Mouse (Mus musculus) fat pad, adult 2 months (tissue): ENCODE measurements around the gene Katnbl1.
"Not testable (repeated sequence)": the region's sequence is repeated elsewhere in the genome, so short reads cannot be mapped to it uniquely, and the experiment has no call there.

ENCODE experiments used
- DNase-seq: peaks from one replicate; pipeline ENCODE4 v3.0.0-alpha.2; 2011; ENCODE audit warnings: low read depth, low spot score; ENCODE audit errors: extremely low read depth

Katnbl1 gene

DNA sequence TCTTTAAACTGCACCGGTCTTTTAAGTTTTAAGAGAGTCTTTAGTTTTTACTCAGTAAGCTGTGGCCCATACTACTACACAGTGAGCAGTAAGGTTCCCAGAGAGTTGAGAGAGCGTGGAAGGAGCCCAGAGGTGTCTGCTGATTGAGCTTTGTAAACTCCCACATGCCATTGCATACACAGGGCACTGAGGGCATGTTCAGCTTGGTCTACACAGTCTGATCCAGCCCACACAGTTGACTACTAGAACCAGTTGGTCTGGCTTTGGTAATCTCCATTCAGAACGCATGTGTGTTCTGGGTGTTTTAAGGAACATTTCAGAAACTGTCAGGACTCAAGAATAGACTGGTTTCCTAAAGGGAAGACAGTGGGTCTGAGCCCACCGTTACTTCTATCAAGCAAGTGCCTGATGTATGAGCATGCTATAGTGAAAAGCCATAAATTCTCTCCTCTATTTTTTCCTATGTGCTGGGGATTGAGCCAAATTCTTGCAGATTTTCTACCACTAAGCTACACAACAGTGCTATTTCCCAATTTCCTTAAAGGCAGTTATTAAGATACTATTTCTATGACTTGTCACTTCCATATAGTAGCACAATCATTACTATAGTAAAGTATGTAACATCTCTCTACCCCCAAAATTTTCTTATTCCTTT is 12.5 kb downstream of the Katnbl1 start:
- peak; percentile 96 for DNase-seq

DNA sequence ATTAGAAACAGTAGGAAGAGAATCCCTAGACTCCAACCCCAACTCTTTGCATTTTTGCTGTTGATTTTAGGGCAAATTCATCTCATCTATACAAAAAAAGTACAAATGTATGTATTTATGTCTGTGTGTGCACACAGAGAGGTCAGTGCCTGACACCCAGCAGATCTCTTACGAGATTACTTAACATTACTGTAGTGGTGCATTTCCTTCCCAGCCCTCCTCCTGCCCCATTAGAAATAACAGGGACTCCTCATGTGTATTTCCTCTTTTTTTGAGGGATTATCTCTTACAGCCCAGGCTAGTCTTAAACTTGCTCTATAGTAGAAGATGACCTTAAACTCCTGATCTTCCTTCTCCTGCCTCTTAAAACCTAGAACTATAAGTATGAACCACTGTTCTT is 13.7 kb downstream of the Katnbl1 start:
- DNase-seq = no peak

DNA sequence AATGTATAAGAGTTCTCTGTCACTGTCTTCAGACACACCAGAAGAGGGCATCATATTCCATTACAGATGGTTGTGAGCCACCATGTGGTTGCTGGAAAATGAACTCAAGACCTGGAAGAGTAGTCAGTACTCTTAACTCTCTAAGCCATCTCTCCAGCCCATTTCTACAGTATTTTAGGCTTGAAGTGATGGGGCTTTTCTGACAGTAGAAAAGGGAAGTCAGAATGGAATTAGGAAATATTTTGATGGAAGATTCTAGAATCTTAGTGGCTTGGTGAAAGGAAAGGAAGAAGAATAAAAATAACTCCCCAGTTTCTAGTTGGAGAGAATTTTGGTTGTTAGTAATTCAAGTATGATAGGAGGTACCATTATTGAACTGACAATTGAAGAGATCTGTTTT is 14.9 kb downstream of the Katnbl1 start:
- no peak for DNase-seq

DNA sequence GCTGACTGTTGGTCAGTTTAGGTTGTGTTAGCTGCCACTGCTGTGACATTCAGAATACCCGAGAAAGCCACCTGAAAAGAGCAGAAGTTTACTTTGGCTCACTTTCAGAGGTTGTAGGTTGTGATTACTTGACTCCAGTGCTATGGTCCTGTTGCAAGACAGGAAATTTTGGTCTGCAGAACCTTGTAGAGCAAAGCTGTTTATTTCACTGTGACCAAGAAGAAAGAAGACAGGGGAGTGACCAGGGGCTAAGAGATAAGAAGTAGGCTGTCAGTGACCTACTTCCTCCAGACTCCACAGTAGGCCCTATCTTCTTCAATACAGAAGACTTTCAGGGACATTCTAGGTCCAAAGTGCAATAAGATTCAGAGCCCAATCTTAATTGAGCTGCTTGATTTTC is 17.6 kb downstream of the Katnbl1 start:
- no peak for DNase-seq

DNA sequence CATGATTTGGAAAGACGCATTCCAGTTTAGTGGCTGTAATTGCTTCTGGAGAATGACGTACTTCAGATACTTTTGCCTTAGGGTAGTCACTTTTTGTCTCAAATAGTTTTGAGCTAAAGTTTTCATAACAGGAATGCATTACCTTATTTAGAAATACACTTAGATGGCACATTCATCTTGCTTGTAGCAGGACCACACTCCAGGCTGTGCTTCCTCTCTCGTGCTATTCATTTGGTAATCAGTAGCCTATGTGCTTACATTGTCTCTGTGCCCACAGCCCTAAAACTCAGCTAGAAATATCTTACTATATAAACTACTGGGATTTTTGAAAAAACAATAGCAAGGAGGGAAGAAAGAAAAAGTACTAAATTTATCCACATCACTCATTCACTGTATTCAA is 28.0 kb downstream of the Katnbl1 start:
- no peak for DNase-seq

DNA sequence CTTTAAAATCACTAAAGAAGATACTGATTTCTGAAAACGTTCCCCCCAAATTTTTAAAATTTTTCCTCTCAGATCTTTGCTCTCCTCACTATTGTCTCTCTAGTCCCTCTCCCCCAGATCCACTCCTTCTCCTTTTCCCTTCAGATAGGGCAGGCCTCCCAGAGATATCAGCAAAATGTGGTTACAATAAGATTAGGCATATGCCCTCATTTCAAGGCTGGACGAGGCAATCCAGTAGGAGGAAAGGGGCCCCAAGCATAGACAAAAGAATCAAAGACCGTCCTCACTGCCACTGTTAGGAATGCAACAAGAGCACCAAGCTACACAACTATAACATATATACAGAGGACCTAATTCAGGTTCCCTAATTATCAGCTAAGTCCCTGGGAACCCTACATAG is 46.3 kb downstream of the Katnbl1 start:
- DNase-seq = no peak

DNA sequence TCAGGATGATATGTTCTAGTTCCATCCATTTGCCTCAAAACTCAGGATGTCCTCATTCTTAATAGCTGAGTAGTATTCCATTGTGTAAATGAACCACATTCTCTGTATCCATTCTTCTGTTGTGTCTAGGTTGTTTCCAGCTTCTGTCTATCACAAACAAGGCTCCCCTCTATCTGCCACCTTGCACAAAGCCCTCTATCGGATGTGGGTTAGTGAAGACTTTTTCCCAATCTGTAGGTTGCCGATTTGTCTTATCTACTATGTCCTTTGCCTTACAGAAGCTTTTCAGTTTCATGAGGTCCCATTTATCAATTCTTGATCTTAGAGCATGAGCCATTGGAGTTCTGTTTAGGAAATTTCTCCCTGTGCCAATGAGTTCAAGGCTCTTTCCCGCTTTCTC is 49.5 kb downstream of the Katnbl1 start:
- not testable (repeated sequence) for DNase-seq

DNA sequence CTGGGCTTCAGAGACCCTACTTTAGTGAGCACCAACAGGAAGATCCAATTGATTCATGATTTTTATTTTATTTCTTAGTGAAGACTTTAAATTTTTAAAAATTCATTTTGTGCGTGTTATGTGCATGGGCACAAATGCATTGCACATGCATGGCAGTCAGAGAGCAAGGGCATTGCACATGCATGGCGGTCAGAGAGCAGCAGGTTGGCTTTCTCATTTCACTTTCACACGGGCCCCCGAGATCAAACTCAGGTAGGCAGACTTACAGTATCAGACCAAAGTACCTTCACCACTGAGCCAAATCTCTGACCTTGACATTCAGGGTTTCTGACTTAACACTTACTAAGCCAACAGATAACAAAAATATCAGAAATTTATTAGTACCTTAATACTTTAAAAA is 50.7 kb downstream of the Katnbl1 start:
- DNase-seq = no peak

DNA sequence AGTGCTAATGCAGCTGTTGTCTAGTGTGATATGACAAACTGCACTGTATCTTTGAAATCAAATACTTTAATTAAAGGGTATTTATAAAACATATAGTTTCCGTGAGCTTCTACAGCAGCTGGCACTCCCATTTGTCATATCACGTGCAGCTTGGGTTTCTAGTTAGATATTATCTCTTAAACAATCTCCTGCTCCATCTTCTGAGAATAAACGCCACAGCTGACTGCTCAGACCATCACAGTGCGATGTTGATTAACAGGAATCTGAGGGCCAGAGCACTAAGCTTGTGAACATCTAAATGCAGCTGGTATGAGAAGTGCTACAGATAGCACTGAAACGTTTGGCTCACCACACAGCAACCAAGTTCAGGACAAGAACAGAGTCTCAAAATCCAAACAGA is 51.4 kb downstream of the Katnbl1 start:
- no peak for DNase-seq

DNA sequence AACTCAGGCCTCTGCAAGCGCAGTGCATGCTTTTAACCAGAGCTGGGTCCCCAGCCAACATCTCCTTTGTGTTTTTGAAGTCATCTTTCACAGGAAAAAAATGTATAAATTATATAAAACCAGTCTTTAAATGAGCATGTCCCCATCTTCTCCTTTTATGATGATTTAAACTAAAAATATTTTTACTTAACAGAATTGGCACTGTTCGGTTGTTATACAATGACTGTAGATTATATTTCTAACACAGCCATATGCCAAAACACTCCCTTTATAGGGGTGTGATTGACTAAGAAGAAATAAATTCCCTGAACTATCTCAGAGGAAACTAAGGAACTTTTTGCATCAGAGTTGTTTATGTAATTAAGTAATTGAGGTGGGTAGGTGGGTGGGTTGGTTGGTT is 53.5 kb downstream of the Katnbl1 start:
- no peak for DNase-seq

DNA sequence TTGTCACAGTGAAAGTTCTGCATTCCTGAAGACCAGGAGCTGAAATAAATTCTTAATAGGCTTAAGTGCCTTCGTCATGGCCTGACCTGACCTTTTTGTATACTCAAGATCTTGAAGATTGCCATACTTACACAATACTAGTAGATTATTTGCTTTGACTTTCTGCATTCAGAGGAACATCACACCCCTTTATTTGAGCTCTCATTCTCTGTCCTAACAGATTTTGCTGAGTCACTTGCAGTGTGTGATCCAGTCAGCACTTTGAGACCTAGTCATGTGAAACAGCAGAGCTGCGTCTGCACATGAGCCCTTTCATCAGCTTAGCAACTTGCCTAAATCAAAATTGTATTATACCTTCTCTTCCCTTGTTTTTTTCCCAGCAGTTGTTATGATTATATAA is 54.3 kb downstream of the Katnbl1 start:
- no peak for DNase-seq

DNA sequence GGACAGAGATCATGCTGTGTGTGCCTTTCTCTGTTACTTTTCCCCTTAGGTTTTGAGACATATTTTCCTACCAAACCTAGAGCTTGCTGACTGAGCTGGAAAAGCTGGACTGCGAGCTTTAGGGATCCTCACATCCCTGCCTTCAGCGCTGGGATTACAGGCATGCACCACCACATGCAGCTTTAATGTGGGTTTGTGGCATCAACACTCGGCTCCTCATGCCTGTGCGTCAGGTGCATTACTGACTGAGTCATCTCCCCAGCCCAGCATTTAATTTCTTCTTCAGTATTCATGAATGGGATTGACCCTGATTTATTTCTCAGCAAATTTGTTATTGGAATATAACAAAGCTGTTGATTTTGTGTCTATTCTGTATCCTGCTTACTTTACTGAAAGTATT is 57.3 kb downstream of the Katnbl1 start:
- no peak for DNase-seq

DNA sequence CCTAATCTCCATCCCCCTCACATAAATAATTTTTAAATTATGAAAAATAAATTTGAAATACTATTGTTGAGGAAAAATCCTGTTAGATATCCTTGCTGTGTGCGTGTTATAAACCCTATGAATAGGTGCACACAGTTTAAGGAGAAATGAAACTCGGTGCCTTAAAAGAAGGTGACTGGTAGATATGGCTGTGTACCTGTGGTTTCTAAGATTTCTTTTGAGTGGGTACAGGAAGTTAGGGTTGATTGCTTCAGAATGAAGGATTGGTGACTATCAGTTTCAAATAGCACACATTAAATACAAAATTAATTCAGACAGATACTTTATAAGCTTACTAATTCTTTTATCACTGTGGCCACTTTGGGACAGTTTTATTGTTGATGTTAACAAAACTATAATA is 58.6 kb downstream of the Katnbl1 start:
- DNase-seq = no peak

DNA sequence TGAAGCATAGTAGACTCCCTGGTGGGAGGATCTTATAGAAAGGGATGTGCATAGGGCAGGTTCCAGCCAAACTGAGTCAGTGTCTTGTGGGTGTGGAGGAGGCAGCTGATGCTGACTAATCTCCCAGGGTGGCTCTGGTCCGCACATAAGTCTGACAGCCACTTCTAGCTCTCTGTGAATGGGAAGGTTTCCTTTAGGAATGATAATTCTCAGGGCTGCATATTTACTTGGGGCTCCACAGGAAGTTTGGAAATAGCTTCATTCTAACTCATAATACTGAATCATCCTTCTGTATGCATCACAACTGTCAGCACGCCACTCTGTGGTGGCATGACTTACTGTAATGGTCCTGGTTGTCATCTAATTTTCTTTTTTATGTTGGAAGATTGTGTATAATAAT is 64.5 kb downstream of the Katnbl1 start:
- DNase-seq = no peak

DNA sequence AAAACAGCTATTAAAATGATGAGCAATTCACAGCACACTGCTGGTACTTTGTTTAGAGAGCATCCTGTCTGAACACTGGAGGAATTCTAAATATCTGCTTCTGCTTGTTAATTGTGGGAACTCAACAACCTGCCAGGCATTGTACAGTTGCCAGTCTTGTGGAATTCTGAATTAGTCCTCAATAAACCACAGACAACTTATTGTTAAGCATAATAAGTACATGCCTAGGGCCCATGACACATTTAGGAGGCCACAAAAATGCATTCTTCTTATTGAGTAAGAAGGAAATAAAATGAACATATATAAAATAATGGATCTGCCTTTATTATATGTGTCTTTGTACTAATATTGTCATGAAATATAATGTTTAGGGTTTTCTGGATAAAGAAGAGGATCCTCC is 66.5 kb downstream of the Katnbl1 start:
- no peak for DNase-seq

DNA sequence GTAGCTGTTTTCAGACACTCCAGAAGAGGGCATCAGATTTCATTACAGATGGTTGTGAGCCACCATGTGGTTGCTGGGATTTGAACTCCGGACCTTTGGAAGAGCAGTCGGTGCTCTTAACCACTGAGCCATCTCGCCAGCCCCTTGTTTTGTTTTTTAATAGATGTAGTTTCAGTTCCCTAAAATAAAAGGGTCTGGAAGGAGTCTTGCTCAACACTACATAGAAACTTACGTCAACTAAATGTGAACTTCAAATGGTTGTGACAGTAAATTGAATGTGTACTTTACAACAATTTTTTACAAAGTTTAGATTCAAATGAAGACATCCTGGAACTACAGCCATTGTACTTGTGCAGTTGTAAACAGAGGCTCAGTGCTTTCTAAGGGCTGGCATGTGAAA is 69.0 kb downstream of the Katnbl1 start:
- not testable (repeated sequence) for DNase-seq

DNA sequence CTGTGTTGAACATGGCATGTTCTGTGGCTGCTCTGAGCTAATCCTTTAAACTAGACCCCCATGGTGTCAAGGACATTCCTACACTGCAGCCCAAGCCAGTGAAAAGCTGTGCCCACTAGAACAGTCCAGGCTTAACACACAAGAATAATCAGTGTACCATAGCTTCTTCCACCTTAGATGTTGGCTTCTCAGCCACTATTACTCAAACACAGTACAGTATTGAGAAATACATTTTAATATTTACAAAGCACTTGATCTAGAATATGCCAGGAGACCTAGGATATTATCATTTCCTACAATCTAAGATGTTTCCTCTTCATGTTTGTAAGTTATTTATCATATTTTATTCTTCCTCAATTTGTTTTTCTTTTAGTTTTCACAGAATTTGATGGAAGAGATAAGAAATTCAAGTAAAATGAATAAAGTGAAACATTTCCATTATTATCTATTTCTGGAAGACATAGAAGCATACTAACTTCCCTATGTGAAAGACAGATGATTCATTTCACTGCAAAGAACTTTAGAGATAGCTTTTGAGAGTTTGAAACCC is 69.6 kb downstream of the Katnbl1 start:
- DNase-seq = no peak

DNA sequence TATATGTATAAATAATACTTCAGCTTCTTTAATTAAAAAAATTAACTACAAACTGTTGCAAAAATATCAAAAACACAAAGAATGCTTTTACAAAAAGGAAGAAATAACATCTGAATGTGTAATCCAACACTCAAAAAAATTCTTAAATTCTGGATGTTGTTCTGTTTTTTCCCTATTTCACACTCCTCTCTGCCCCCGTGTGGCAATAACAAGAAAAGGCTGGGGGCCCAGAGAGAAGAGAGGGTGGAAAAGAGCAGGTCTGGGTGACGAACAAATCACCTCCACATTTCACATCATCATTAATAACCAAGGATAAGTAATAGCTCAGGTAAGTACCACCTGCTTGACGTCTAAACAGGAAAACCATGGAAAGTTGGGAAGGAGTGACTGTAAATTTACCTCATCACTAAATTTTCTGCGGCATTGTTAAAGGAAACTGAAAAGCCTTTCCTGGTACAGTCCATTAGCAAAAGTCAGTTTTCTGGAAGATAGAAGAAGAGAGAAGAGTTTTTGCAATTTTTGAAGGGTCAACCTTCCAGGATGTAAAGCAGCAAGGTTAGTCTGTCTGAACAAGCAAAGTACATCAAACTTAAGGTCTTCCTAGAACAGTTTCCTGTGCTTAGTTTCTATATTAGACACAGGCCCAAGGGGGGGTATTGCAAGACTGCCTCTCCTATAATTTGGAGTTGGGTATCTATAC is 70.7 kb downstream of the Katnbl1 start:
- no peak for DNase-seq

DNA sequence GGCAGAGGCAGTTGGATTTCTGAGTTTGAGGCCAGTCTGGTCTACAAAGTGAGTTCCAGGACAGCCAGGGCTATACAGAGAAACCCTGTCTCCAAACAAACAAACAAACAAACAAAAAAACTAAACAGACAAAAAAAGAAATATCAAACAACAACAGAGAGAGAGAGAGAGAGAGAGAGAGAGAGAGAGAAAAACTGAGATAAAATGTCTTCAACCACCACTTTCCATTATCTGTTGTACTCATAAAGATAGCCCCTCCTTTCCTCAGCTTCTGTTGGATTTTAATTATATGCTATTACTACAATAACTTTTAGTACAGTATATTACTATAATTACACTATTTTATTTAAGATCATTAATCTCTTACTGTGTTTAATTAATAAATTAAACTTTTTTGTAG is 73.5 kb downstream of the Katnbl1 start:
- DNase-seq = not testable (repeated sequence)

DNA sequence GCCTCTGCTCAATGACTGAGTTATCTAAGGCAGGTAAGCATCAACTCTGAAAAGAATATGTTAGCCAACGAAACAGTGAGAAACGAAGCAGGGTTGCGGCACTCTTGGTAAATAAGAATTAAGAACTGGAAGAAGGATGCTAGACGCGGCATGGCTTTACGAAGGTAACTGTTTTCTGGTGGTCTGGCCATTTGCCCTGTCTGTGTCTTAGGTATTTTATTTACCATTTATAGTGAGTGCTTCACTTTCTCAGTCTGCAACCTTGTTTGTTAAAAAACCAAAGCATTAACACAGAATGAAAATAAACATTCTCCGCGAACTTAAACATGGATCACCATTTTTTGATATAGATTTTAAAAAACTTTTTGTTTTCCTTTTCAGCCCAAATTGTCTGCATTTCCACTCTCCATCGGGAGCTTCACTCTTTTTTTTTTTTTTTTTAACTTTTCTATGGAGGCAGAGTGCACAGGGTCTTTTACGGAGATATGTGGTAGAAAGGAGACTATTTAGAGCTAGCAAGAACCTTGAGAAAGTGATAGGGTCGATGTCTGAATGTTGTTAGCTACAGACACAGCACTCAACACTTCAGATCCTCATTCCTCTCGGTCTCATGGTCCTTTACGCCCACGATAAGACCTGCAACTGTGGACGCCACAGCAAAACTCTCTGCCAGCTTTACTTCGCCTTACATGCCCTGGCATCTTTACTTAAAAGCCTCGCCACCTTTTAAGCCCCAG is 75.3 kb downstream of the Katnbl1 start:
- DNase-seq = no peak

DNA sequence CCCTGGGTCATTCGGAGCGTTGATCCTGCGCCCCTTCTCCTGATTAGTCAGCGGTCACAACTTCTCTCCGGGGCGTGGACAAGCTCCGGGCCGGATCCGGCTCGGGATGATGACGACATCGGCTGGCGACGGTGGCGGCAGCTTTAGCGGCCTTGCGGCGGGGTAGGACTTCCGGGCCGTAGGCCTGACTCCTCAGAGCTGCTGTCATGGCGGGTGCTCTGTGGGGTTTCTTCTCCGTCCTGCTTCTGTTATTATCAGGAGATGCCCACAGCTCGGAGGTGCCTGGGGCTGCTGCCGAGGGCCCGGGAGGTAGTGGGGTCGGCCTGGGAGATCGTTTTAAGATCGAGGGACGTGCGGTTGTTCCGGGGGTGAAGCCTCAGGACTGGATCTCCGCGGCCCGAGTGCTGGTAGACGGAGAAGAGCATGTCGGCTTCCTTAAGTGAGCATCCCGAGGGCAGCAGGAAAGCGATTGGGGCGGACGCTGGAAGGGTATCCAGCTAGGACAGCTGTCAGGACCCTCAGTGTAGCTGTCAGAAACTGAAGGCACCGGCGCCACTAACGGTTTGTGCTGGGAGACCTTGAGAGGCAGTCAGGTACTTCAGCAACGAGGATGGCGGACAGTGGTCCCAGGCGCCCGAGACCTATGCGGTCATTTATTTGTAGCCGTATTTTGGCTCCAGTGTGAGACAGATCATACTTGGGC is 76.0 kb downstream of the Katnbl1 start, which contains the start of gene Emc7:
Gene Emc7 (plus strand): TSS at position 136 of the 703 bp plus-strand sequence.
- no peak for DNase-seq
